Mouse (Mus musculus): ENCODE results near the gene Guca1a. TPM values are rescaled to one million over a fixed set of nuclear protein-coding genes. Genes with fewer than 3 reads are reported as not detected.
"Not testable (repeated sequence)": the region's sequence is repeated elsewhere in the genome, so short reads cannot be mapped to it uniquely, and the experiment has no call there.

Gene Guca1a
- total RNA-seq (2021) = under 1 TPM; 0.56 to 0.76 TPM

DNA sequence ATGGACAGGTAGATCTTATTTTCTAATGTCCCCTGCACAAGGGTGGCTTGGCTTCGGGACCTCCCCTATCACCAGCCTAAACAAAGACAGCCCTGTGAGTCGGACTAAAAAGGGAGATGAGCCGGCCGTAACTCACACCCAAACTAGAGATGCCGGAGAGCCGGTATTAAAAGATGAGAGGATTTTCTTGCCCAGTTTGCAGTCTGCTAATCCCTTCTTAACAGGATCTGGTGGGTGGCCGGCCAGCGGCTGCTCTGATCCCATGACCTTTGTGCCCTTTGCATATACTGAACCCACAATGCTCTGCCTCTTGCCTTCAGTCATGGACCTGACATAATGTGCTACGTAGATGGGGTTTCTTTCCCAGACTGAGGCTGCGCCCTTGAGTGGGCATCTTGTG, at the start of gene Guca1a:
Gene Guca1a (minus strand): TSS at position 134 of the 400 bp plus-strand sequence.
- intact Hi-C loops (cut with DNase I) = no loop called here
- DNase-seq = no peak

DNA sequence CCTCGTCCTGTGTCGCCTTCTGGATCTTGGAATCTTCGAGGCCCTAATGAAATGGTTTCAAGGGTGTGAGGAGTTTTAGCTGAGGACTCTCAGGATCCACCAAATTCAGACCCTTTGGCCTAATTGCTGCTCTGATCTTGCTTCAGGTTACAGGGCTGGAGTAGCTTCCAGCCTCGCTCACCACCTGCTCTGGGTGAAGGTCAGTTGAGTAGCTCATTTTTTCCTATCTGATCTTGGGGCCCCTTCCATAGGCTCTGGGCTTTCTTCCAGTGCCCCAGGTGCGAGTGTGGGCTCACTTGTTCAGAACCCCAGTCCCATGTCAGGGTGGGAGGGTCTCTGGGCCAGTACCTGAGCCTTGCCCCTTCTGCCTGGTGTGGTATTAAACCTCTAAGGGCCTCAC, 49.0 kb upstream of the Guca1a start:
- intact Hi-C loops (cut with DNase I) = no loop called here
- no peak for DNase-seq

DNA sequence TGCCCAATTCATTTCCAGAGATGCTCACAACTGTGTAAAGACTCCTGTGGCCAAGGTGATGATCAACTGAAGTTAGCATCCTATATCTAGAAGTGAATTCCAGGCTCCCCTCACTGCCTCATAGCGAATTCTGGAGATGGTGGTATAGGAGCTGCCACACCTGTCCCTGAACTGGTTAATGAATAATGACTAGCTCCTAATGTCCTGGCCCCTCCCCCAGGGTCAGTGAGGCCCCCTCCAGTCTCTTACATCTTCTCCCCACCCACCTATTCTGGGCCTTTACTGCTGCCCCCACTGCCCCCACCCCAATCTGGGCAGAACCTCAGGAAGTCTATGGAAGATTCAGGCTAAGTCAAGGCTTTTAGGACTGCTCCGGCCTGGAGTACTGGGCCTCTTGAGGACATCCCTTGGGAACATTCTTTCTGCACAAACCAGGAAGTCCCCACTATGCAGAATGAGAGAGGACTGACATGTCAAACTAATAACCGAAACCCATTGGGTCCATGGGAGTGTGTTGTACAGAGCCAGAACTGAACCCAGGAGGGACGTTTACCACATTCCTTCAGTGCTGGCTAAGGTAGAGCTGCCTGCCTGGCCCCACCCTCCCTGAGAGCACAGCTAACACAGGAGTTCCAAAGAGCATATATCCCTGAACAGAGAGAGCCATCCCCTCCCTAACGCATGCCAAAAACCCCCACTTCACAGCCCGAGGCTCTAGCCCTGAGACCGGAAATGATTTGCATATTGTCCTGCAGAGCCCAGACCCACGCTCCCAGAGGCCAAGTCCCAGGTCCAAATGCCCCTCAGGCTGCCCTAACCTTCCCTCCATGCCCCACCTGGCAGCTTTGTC, 48.4 kb upstream of the Guca1a start:
- DNase-seq = no peak
- intact Hi-C loops (cut with DNase I) = no loop called here

DNA sequence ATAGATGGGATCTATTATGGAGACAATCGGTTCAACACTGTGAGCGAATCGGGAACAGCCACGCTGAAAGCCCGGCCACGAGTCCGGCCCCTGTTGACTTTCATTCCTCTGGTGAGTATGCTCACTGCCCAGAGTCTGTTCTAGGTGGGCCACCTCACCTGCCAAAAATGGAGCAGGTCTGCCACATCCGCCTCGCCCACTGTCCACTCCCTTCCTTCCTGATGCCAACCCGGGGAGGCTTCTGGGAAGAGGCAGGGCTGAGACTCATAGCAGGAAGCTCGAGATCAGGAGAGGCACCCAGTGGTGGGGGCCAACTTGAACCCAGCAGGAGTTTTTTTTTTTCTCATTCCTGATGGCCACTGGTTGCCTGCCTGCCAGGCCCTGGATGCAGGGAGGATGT, 46.2 kb upstream of the Guca1a start:
- DNase-seq = no peak
- intact Hi-C loops (cut with DNase I) = no loop called here

DNA sequence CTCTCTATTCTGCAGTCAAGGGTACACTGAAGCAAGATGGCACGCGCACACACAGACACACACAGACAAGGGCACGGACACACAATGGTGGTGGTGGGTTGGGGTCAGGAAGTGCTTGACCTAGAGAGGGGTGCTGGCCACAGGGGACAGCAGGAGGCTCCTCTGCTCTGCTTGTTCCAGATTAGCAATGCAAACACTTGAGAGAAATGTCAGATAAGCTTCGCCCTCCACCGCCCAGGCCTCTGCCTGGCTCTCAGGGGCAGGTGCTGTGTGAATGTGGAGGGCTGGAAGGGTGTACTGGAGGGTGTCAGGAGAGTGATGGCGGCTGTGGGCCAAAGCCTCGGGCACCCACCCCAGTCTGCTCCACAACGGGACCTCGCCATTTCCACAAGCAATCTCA, 45.6 kb upstream of the Guca1a start:
- DNase-seq = no peak
- intact Hi-C loops (cut with DNase I) = no loop called here

DNA sequence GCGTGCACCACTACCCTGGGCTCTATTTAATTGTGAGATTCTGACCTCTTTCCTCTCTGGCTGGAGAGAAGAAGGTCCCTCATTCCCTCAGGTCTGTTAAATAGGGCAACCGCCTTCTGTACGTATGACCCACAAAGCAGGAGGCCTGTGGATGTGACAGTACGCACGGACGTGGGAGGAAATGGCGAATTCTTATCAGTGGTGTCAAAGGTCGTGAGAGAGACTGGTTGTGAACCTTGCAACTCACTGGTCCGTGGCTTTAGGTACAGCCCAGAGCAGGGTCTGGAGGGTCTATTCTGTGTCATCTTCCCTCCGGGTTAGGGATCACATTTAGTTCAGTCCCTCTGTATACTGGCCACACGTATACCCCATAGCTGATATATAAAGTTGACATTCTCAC, 45.1 kb upstream of the Guca1a start:
- intact Hi-C loops (cut with DNase I) = no loop called here
- DNase-seq = no peak

DNA sequence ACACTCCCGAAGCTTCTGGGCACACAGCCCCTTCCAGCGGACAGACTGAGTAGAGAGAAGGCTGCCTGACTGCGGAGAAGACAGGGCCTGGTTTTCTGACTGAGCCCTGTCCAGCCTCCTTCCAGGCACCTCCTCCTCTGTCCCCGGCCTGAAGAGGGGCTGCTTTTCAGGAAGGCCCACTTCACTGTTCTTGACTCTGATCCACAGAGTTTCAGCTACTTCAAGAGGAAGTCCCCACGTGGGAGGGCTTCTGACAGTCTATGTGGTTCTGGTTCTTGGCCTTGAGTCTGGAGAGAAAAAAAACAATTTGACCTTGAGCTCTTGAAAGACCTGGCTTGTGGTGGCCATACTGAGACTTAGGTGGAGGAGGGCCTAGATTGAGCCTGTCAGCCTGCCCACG, 43.7 kb upstream of the Guca1a start:
- intact Hi-C loops (cut with DNase I) = no loop called here
- no peak for DNase-seq

DNA sequence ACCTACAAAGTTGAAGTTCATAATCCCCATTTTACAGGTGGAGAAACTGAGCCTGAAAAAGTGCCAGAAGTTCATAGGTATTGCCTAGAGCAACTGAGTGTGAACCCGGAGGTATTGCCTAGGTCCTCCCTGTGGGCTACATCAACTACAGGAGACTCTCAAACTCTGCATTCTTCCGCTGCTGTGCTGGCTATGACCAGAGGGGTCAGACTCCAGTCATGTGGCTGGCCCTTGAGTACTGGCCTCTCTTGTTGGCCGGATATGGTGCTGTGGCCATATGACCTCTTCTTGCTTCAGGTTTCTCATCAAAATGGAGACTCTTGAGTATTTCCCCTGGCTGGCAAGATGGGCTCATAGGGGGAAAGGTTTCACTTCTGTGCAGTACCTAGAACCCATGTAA, 41.9 kb upstream of the Guca1a start:
- intact Hi-C loops (cut with DNase I) = no loop called here
- DNase-seq = no peak

DNA sequence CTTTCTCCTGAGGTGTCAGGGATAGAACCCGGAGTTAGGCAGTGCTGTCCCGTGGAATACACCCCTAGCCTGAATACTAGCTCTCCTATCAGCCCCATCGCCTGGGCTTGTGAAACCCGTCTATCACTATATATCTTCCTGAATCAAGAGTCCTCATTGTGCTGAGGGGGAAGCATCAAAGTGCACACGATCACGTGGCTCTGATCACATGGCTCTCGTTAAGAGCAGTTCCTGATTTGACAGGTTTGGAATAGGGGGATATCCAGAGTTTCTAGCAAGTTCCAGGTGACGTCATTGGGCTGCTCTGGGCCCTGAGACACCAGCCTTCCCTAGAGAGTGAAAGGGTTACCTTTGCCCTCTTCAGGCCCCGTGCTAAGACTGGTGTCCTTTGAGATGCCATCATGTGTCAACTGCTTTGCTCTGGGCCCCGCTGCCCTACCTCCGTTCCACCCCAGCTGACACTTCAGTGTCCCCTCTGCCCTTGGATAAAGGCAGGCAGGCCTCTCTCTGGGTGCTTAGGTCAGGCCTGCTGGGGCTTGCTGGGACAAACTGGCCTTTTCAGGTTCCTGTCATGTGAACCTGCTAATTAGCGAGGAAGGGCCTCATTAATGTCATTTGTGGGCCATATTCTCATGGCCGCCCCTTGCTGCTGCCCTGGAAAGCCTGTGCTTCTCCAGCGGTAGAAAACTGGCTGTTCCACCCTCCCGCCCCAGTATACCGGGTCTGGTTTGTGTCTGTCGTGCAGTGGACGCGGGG, 41.1 kb upstream of the Guca1a start:
- DNase-seq = no peak
- intact Hi-C loops (cut with DNase I) = no loop called here

DNA sequence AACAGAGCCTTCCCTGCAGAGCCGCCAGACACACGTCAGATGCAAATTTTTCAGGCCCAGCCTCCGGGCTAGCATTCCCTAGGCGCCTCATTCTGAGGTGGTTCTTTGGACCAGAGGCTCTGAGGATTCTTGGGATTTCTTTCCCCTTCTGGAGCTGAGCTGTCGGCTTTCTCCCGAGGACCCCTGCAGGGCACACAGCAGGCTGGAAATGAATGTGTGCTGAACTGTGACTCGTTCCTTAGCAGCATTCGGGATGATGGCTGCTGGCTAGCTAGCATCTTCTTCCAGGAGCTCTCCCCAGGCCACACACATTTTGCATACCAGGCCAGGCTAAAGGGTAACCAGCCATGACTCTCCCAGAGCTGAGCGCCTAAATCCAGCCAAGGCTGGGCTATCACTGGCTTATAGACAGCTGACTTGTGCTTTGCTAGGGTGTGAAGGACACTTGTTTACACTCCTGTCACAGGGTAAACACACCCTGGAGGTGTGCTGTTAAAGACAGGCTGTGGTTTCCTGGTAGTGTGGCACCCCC, 40.0 kb upstream of the Guca1a start:
- intact Hi-C loops (cut with DNase I) = no loop called here
- peak; percentile 23 for DNase-seq

DNA sequence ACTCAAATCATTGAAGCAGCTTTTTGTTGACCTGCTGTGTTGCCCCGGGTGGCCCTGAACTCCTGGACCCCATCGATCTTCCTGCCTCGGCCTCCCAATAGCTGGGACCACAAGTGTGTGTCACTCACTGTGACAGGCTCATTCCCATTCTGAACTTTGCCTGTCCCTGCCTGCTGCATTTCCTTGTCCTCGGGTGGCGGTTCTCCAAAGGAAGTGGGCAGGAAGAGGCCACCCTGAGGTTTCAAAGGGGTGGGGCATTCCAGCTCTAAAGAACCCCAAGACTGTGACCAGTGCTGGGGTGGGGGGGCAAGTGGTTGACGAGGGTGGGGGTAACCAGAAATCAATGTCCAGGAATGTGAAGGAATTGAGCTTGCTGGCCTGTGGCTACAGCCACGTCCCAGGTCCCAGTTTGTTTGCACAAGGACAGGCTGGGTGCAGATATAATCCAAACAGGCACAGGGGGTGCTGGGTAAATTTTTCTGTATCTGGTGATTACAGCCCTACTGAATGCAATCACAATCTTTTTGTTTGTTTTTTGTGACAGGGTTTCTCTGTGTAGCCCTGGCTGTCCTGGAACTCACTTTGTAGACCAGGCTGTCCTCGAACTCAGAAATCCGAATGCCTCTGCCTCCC, 39.1 kb upstream of the Guca1a start:
- no peak for DNase-seq
- intact Hi-C loops (cut with DNase I) = no loop called here

DNA sequence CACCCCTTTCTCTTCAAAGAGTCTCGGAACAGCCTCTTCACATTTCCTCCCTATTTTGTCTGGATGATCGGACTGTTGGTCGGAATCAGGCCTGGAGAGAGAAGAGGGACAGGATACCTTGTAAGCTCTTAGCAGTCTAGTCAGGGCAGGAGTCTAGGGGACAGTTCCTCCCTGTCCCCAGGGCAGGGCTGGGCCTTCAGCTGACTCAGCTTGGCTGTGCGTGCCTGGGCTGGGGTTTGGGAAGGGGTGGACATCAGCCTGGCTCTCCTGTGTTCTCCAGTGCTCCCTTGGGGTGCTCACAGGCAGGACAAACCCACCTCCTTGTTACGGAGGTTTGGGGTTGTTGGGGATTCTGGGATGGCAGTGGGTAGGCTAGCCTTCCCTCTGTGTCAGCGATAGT, 38.2 kb upstream of the Guca1a start:
- no peak for DNase-seq
- intact Hi-C loops (cut with DNase I) = no loop called here

DNA sequence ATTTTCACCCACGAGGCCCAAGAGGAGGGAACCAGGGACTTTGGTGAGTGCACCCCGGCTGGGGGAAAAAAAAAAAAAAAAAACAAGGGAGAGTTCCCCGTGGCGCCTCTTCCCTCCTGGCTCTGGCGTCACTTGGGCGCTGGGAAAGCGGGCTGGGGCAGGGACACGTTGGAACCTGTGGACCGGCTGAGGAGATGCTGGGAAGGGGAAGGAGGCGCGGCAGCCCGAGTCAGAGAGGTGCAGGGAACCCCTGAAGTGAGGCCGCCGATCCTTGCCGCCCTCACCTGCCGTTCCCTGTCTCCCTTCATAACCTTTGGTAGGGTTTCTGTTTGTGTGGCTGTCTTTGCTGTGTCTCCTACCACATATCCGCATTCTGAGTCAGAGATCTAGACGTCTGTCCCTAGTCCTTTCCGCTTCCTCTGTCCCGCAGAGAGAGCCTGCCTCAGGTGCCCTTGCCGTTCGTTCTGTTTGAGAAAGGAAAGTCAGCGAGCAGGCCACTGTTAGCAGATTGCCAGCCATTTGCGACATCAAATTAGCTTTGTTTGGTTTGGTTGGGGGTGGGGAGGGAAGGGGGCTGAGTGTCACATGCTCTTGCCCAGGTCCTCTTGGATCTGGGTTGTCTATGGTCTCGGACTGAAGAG, 36.6 kb upstream of the Guca1a start, which contains the start of gene 1700001C19Rik:
Gene 1700001C19Rik (minus strand): TSS at position 470 of the 641 bp plus-strand sequence.
- DNase-seq = no peak
- intact Hi-C loops (cut with DNase I) = no loop called here

DNA sequence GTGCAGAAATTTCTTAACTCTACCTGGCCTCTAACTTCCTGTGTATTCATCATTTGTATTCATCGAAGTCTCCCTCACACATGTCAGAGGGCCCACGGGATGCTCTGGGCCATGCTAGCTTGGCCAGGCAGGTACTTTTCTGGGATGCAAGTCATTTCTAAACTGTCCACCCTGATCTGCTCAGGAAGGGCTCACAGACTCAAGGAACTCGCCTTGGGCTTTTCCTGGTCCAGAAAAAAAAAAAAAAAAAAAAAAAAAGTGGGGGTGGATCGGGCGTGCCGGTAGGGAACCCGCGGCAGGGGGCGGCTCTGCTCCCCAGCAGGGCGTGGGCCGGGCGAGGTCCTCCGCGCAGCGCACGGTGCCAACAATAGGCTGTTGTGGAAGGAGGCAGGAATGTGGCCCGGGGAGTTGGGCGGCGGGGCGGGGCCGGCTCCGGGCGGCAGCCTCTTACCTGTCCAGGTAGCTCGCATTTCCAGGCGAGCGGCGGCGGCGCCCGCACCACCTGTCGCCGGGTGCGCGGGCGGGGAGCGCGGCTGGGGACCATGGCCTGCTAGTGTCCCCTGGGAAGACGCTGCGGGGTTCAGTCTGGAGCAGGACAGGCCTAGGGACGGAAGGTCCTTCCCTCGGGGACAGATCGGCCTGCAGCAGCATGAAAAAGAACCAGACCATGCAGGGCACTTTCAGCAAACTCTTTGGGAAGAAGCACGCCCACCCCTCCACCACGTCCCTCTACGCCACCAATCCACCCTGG, 35.9 kb upstream of the Guca1a start, which contains the start of gene AI661453:
Gene AI661453 (plus strand): TSS at position 460 of the 751 bp plus-strand sequence.
- intact Hi-C loops (cut with DNase I) = no loop called here
- no peak for DNase-seq

DNA sequence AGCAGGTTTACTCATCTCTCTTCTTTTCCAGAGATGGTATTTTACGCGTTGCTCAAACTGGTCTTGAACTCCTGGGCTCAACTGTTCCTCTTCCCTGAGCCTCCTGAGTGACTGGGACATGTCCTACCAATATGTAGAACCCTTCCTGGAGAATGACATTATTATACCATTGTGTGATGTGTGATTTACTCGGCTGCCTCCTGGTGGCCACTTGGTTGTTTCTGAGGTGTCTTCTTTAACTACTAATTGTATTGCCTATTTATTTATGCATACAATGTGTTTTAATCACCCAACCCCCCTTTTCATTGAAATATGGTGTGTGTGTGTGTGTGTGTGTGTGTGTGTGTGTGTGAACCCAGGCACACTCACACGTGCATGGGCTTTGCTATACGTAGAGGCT, 30.4 kb upstream of the Guca1a start:
- DNase-seq = no peak
- intact Hi-C loops (cut with DNase I) = no loop called here

DNA sequence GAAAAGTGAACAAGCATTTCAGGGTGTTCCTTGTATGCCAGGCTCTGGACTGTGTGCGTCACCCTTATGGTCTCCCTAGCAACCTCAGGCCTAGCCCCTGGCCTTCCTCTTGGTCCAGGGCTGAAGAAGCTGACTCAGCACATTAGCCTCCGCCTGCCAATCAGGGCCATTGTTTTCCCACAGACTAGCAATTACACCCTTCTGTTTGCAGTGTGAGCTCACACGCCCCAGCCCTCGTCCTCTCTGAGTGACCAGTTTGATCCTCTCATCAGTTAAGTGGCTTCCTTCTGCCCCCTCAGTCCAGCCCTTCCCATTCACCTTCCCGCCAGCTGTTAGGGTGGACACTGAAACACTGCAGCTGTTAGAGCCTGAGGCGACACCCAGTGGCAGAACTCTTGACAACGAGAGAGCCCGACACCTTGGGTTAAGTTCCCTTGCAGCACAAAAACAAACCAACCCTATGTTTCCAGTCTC, 28.5 kb upstream of the Guca1a start:
- intact Hi-C loops (cut with DNase I) = no loop called here
- DNase-seq = no peak

DNA sequence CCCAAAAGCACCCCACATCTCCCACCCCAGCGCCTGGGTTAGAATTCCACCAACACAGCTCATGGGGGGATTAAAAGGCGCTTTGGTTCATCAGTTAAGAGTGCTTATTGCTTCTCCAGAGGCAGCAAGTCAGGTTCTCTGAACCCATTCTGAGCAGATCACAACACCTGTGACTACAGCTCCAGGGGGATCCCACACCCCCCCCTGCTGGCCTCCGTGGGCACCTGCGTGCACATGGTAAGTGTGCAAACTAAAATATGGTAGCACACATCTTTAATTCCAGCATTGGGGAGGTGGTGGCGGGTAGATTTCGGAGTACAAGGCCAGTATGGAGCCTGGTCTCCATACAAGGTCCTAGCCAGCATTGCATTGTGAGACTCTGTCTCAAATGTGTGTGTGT, 26.9 kb upstream of the Guca1a start:
- no peak for DNase-seq
- intact Hi-C loops (cut with DNase I) = no loop called here

DNA sequence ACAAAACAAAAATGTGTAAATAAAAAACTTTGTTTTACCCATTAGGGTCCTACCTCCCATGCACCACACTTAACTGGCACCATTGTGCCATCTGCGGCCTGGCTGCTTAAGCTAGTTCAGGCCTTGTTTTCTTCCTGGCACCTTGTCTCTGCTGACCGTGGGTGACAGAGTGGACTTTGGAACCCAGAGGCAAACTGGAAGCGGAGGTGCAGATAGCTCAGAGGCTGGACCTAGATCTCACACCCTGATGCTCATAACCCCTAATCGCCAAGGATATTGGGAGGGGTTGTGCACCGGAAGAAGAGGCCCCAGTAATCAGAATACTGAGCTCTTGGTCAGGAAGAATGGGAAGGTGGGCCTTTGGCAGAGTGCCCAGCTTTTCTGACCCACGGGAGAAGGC, 23.8 kb upstream of the Guca1a start:
- intact Hi-C loops (cut with DNase I) = no loop called here
- DNase-seq = no peak

DNA sequence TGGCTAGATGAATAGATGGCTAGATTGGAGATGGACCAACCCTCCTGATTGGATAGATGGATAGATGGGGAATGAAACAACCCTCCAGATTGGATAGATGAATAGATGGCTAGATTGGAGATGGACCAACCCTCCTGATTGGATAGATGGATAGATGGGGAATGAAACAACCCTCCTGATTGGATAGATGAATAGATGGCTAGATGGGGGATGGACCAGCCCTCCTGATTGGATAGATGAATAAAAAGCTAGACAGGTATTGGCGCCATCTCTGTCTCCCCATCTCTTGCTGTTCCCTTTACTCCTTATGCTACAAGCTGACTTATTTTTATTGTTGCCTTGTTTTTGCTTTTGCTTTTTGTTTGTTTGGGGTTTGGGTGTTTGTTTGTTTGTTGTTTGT, 22.2 kb upstream of the Guca1a start:
- DNase-seq; intact Hi-C loops (cut with DNase I): not testable (repeated sequence)

DNA sequence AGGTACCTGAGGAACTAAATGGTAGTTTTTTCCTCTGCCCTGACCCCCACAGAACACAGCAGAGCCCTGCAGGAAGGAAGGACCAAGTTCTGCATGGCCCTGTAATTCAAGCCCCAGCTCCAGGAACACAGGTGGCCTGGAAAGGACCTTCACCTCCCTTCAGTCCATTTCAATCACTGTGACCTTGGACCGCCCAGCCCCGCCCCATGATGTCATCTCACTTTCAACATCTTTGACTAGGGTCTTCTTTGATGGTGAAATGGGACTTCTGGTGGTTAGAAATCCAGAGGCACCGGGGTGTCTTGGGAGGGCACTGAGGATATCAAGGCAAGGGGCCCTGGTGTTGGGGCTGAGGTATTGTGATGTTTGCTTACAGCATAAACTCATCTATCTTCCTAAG, 21.2 kb upstream of the Guca1a start:
- DNase-seq = no peak
- intact Hi-C loops (cut with DNase I) = no loop called here
